Mouse (Mus musculus) thymus, adult 2 months (tissue): ENCODE measurements at regions not wholly inside any gene's neighbourhood (a gene's known extent, or its start where the extent isn't known, plus 50 kb on each side); places are given as distances from the start of the nearest gene placed in this dataset.

ENCODE experiments used
- CTCF ChIP-seq: fragments of 200-500 bp; IDR thresholded peaks from 2 replicates; pipeline ENCODE4 v1.5.1; 2012; ENCODE audit warnings: mild to moderate bottlenecking, control low read depth, low read length, moderate library complexity, borderline replicate concordance; ENCODE audit not compliant: control insufficient read depth, poor library complexity, insufficient read depth; ENCODE audit errors: extremely low read depth
- POLR2A ChIP-seq: fragments of 200-500 bp; IDR thresholded peaks from 2 replicates; pipeline ENCODE4 v1.6.1; 2012; ENCODE audit warnings: mild to moderate bottlenecking, low read length, control low read depth, moderate library complexity; ENCODE audit not compliant: control insufficient read depth, poor library complexity, insufficient read depth; ENCODE audit errors: extremely low read depth

DNA sequence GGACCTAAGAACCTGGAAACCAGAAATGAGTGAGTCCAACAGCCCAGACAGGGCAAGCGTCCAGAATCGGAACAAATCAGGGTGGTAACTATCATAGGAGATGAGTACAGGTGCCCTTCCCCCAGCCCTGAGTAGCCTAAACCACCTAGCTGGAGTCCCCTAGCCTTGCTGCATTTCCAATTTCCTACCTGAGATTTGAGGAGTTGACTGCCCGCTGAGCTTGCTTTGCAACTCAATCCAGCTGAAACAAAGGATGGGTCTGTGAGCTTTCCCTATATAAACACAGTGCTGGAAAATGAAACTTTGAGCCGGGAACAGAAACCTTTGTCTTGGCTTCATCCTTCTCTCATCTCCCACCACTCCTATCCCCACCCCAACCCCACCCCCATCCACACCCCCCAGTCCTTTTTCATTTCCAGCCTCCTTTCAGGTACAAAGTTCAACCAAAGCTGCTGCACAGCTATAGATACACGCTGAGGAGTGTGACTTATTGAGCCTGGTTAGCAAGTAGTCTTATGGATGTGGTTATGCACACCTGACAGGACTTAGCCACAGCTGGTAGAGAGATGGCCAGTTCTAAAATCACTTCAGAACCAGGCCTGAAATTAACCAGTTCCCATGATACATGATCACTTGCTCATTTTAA, 61.0 kb upstream of the Ccn6 start:
- no peak for TF ChIP-seq CTCF
- no peak for TF ChIP-seq POLR2A
